Mouse (Mus musculus): ENCODE results near the gene 1810024B03Rik.
"Not testable (repeated sequence)": the region's sequence is repeated elsewhere in the genome, so short reads cannot be mapped to it uniquely, and the experiment has no call there.

1810024B03Rik gene

GRCm38 (mm10) chr2:127207547-127208451, at the start of gene 1810024B03Rik, which contains the start of gene Snrnp200:
Gene 1810024B03Rik, minus strand, starts transcription at chr2:127208280.
Gene Snrnp200, plus strand, starts transcription at chr2:127208386.
- CTCF ChIA-PET = no interaction called here

- CTCF ChIA-PET = no interaction called here
Measured at GRCm38 (mm10) chr2:127255294-127255693, 47.2 kb upstream of the 1810024B03Rik start.

- CTCF ChIA-PET = no interaction called here
Measured at GRCm38 (mm10) chr2:127254604-127255134, 46.6 kb upstream of the 1810024B03Rik start.

- CTCF ChIA-PET = no interaction called here
Measured at GRCm38 (mm10) chr2:127252787-127253186, 44.7 kb upstream of the 1810024B03Rik start.

GRCm38 (mm10) chr2:127251880-127252527, 43.9 kb upstream of the 1810024B03Rik start:
- CTCF ChIA-PET = interaction anchor here (0.6 kb wide), 1 partner anchor 57 kb away, joined by 3 read pairs; no protein-coding TSS in a partner anchor

GRCm38 (mm10) chr2:127251457-127251856, 43.4 kb upstream of the 1810024B03Rik start:
- CTCF ChIA-PET = interaction anchor here (0.6 kb wide), 1 partner anchor 57 kb away, joined by 3 read pairs; no protein-coding TSS in a partner anchor

- CTCF ChIA-PET = interaction anchor here (0.7 kb wide), 1 partner anchor 30 kb away, joined by 3 read pairs; no protein-coding TSS in a partner anchor
Measured at GRCm38 (mm10) chr2:127250291-127251008, 42.4 kb upstream of the 1810024B03Rik start.

- CTCF ChIA-PET = interaction anchor here (0.6 to 1.1 kb wide), 2 partner anchors 11 to 92 kb away, joined by 3 read pairs; no protein-coding TSS in a partner anchor
Measured at GRCm38 (mm10) chr2:127248334-127249004, 40.4 kb upstream of the 1810024B03Rik start.

GRCm38 (mm10) chr2:127247592-127248333, 39.7 kb upstream of the 1810024B03Rik start, which contains the start of the genes Ciao1 and Tmem127:
Gene Ciao1, minus strand, starts transcription at chr2:127247816.
Gene Tmem127, plus strand, starts transcription at chr2:127247908.
- CTCF ChIA-PET = interaction anchor here (1.1 kb wide), 1 partner anchor 93 kb away, joined by 3 read pairs; no protein-coding TSS in a partner anchor

- CTCF ChIA-PET = no interaction called here
Measured at GRCm38 (mm10) chr2:127240065-127240464, 32.0 kb upstream of the 1810024B03Rik start.

- CTCF ChIA-PET = no interaction called here
Measured at GRCm38 (mm10) chr2:127237897-127238610, 30.0 kb upstream of the 1810024B03Rik start.

- CTCF ChIA-PET = no interaction called here
Measured at GRCm38 (mm10) chr2:127225261-127225660, 17.2 kb upstream of the 1810024B03Rik start.

GRCm38 (mm10) chr2:127217746-127218145, 9.7 kb upstream of the 1810024B03Rik start:
- CTCF ChIA-PET = no interaction called here

GRCm38 (mm10) chr2:127210701-127211100, 2.6 kb upstream of the 1810024B03Rik start:
- CTCF ChIA-PET = no interaction called here

- CTCF ChIA-PET = no interaction called here
Measured at GRCm38 (mm10) chr2:127208452-127208769, 331 bp upstream of the 1810024B03Rik start.

- CTCF ChIA-PET = no interaction called here
Measured at GRCm38 (mm10) chr2:127206916-127207315, 1.2 kb downstream of the 1810024B03Rik start.

GRCm38 (mm10) chr2:127205936-127206335, 2.1 kb downstream of the 1810024B03Rik start:
- CTCF ChIA-PET = not testable (repeated sequence)

- CTCF ChIA-PET = interaction anchor here (1.4 kb wide), 1 partner anchor 39 kb away, joined by 3 read pairs; no protein-coding TSS in a partner anchor
Measured at GRCm38 (mm10) chr2:127204932-127205331, 3.1 kb downstream of the 1810024B03Rik start.

- CTCF ChIA-PET = no interaction called here
Measured at GRCm38 (mm10) chr2:127189574-127189973, 18.5 kb downstream of the 1810024B03Rik start.
